Mouse (Mus musculus): ENCODE results near the gene Aimp1. TPM values are rescaled to one million over a fixed set of nuclear protein-coding genes. Genes with fewer than 3 reads are reported as not detected.

The Aimp1 gene
- 96.9 TPM for polyA plus RNA-seq (2014; fragmentation: Illumina TruSeq; extraction: RNeasy Lipid Tissue Mini Kit (QIAGEN cat#74804); ENCODE audit: low read depth, low replicate concordance)

GRCm38 (mm10) chr3:132684231-132684928 is at the start of gene Aimp1:
Aimp1 (minus strand) TSS chr3:132684370.

GRCm38 (mm10) chr3:132683447-132684230 is 531 bp downstream of the Aimp1 start, which contains the start of gene Tbck:
Tbck (plus strand) TSS chr3:132684144.

GRCm38 (mm10) chr3:132629601-132630239 is 54.5 kb downstream of the Aimp1 start, which contains the start of gene Gimd1:
Gimd1 (plus strand) TSS chr3:132629820.

Other genes with a start within 250 kb of the Aimp1 start
- gene Gimd1, start 54.5 kb downstream of the Aimp1 start, polyA plus RNA-seq (2014; fragmentation: Illumina TruSeq; extraction: RNeasy Lipid Tissue Mini Kit (QIAGEN cat#74804); ENCODE audit: low read depth, low replicate concordance) = not detected
- gene Tbck, start 226 bp downstream of the Aimp1 start, polyA plus RNA-seq (2014; fragmentation: Illumina TruSeq; extraction: RNeasy Lipid Tissue Mini Kit (QIAGEN cat#74804); ENCODE audit: low read depth, low replicate concordance) = 20.6 TPM